Mouse (Mus musculus) layer of hippocampus, adult 9-10 months (tissue): Measurements from ENCODE around the gene C1ql4.
"Not testable (repeated sequence)": the region's sequence is repeated elsewhere in the genome, so short reads cannot be mapped to it uniquely, and the experiment has no call there.

ENCODE experiments used
- DNase-seq: peaks from one replicate; pipeline ENCODE4 v3.0.0; 2022; ENCODE audit warnings: low spot score

C1ql4 gene

GRCm38 (mm10) chr15:99098493-99098861, 10.9 kb upstream of the C1ql4 start:
- DNase-seq = no peak

GRCm38 (mm10) chr15:99097840-99098492, 10.3 kb upstream of the C1ql4 start:
- no peak for DNase-seq

DNA sequence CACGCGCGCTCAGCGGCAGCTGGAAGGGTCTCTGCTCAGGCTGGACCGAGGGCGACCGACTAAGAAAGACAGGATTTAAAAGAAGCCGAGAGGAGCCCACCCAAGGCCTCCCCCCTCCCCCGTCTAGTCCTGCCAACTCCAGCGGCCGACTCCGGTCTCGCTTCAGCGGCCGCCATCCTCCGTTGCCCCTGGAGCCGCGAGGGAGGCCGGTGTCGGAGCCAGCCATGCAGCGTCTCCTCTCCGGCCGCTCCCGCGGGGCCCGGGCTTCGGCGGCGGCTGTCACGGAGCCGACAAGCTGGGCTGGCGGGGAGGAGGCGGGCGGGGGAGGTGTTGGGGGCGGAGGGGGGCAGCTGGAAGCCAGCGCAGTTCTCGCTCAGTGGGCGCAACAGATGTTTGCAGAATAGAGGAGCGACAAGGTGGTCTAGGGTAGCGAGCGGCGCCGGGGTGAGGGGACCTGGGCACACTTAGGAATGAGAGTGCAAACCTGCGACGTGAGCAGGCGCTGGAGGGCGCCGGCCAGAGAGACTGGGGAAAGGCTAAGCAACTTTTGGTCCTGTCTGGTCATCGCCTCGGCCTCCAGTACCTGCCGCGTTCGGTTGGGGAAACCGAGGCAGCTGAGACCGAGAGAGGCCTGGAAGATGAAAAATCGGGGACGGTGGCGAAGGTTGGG, 9.3 kb upstream of the C1ql4 start:
- DNase-seq = no peak

DNA sequence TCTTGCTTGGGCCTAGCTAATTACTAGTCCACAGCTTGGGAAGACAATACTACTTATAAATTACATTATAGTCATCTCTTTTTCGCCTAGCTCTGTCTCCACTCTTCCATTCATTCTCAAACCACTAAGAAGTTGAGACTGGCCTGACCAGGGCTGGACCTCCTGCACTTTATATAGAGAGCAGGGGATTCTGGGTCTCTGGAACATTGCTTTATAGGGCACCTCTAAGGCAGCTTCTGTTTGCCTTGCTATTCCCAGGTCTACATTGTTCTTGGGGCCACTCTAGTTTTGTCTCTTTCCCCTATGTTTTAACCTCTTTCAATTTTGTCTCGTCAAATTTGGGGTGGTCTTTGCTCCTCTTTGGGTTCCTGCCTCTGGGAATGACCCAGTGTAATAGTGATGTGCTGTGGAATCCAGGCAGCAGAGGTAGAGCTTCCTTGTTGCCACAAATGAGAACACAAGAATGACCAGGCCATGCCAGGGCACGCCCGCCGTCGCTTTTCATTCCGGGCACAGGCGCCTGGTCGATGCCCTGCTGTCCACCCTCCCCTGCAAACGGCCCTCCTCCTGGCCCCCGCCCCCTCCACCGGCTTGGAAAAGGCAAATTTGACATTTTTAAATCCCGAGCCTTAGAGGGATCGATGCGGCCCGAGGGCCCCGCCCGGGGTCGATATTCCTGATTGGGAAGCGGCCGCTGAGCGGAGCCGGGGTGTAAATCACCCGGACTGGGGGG, 8.6 kb upstream of the C1ql4 start:
- DNase-seq = no peak

- no peak for DNase-seq
Observed at GRCm38 (mm10) chr15:99095356-99095755, 7.7 kb upstream of the C1ql4 start.

- DNase-seq = no peak
Observed at GRCm38 (mm10) chr15:99094631-99095270, 7.1 kb upstream of the C1ql4 start.

- DNase-seq = no peak
Observed at GRCm38 (mm10) chr15:99093291-99094258, 6.0 kb upstream of the C1ql4 start.

GRCm38 (mm10) chr15:99092870-99093269, 5.3 kb upstream of the C1ql4 start, which contains the start of gene Dnajc22:
TSS of gene Dnajc22 (plus strand) at chr15:99093170.
- no peak for DNase-seq

- no peak for DNase-seq
Observed at GRCm38 (mm10) chr15:99089069-99089468, 1.5 kb upstream of the C1ql4 start.

DNA sequence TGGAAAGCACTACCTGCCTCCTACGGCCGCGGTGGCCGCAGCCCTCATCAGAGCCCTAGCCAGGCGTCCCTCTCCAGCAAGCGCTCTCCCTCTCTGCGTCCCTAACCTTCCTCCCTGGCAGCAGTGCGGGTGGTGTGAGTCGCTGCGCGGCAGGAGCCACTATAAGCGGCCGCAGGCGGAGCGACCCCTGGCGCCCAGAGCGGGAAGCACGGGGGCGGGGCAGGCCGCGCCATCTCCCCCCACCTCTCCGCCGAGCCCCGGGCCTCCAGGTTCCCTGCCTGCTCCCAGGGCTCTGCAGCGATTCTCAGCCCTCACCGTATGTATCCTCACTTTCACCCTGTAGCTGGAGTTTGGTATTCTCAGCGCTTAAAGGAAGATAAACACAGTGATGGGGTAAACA, 675 bp upstream of the C1ql4 start:
- DNase-seq = no peak

DNA sequence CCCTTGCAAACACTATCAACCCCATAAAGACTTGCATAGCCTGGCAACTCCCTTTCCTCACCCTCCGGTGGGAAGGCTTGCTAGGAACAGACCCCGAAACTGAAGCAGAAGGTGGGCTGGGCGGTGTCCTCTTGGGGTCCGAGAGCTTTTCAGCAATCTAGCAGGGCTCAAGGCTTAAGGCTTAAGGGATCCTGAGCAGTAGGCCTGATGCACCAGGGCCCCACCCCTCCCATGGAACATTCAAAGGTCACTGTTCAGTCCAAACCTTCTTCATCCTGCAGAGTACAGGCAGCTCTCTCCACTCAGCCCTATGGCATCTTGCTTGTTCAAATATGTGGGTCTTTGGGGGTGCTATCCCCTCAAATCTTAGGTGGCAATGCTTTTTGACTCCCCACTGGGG, 1.6 kb downstream of the C1ql4 start:
- DNase-seq = no peak

- no peak for DNase-seq
Observed at GRCm38 (mm10) chr15:99084618-99085017, 3.0 kb downstream of the C1ql4 start.

DNA sequence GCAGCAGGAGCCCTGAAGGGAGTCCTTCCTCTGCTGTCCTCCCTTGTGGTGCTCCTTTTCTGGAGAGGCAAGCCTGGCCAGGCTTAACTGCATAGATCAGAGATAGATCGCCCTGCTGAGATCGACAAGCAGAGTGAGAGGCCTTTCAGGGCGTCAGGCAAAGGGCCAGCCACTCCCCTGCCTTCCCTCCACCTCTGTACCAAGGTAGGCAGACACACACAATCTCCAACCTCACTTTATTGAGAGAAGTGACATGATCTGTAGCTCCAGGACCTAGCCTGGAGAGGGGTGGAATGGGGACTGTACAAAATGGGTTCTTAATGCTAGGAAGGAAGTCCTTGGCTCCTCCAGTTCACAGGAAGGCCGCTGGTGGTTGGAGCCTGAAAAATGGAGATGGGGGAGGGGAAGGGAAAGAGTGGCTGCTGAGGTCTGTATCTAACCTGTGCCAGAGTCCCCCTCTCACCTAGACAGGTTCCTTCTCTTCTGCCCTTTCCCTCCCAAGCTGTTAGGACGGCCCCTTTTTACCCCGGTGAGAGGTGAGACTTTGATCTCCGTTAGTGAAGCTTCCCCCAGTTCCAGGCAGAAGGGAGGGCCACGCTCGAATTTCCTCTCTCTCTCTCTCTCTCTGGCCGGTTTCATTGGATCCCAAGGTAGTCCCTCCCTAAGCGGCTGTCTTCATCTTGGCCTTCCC, 3.6 kb downstream of the C1ql4 start:
- no peak for DNase-seq

- DNase-seq = peak; percentile 38
Observed at GRCm38 (mm10) chr15:99083258-99083657, 4.4 kb downstream of the C1ql4 start.

DNA sequence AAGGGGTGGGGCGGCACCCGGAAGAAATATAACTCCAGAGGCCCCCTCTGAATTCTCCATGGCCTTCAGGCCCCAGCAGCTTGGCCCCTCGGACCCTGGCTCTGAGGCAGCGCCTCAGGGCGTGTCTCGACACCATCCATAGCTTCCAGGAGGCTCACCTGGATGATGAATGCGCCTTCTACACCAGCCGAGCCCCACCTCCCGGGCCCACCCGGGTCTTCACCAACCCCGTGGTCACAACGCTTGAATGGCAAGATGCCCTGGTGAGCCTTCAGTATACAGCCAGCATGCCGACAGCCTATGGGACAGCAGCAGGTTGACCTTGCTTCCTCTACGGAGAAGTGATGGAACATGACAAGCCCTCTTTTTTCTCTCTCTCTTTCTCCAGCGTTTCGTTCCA, 4.8 kb downstream of the C1ql4 start:
- DNase-seq = no peak

DNA sequence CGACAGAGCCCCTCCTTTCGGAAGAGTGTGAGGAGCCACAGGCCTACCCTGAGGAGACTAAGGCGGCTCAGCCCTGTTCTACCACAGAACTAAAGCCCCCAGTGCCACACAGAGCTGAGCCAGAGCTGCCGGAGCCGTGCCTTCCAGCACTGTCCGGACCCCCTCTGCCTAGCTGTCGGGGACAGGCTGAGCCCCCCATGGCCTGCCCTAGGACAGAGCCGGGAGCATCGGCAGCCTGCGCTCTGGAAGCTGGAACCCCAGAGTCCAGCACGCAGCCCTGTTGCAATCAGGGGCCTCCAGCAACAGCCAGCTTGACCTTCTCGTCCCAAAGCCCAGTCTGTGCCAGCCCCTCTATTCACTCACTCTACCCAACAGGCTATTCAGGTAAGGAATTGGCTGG, 5.3 kb downstream of the C1ql4 start:
- DNase-seq = no peak

- no peak for DNase-seq
Observed at GRCm38 (mm10) chr15:99079804-99080203, 7.8 kb downstream of the C1ql4 start.

GRCm38 (mm10) chr15:99078181-99078910, 9.3 kb downstream of the C1ql4 start:
- DNase-seq = no peak

- DNase-seq = not testable (repeated sequence)
Observed at GRCm38 (mm10) chr15:99076011-99076410, 11.6 kb downstream of the C1ql4 start.
